Mouse (Mus musculus) stomach, postnatal 0 days (tissue): ENCODE measurements at regions not wholly inside any gene's neighbourhood (a gene's known extent, or its start where the extent isn't known, plus 50 kb on each side); places are given as distances from the start of the nearest gene placed in this dataset.

Source experiments
- CTCF ChIP-seq: IDR thresholded peaks from 2 replicates; pipeline ENCODE4 v1.5.1; 2016; ENCODE audit warnings: antibody characterized with exemption, low read depth, mild to moderate bottlenecking, moderate library complexity
- EP300 ChIP-seq: optimal IDR thresholded peaks from 2 replicates; pipeline ENCODE3; 2016; ENCODE audit warnings: antibody characterized with exemption

- TF ChIP-seq EP300 (no peak), CTCF (no peak)
Measured at GRCm38 (mm10) chr8:109410531-109410930, 83.3 kb upstream of the Pmfbp1 start.
